Mouse (Mus musculus) midbrain, postnatal 0 days (tissue): ENCODE measurements at regions not wholly inside any gene's neighbourhood (a gene's known extent, or its start where the extent isn't known, plus 50 kb on each side); places are given as distances from the start of the nearest gene placed in this dataset.
A peak's percentile ranks its signal among the peaks of the same experiment; 100 is the strongest.
"Not testable (repeated sequence)": the region's sequence is repeated elsewhere in the genome, so short reads cannot be mapped to it uniquely, and the experiment has no call there.

Experiments used
- ATAC-seq: fragments of 200-750 bp; cut with Nextera tagmentation; 2 replicates; pipeline ENCODE4 v1.8.0; 2017; ENCODE audit warnings: moderate number of reproducible peaks, mild to moderate bottlenecking, moderate TSS enrichment, moderate library complexity; ENCODE audit not compliant: low FRiP score
- DNase-seq: peaks from one replicate; pipeline ENCODE4 v3.0.0-alpha.2; 2015; ENCODE audit warnings: low spot score
- H3K27ac ChIP-seq: fragments of 300-500 bp; sonication (generic); 2 replicates; pipeline ENCODE4 v1.5.1; 2014; ENCODE audit warnings: low read depth, mild to moderate bottlenecking, low read length, mixed read lengths
- H3K27me3 ChIP-seq: fragments of 300-500 bp; sonication (generic); 2 replicates; pipeline ENCODE4 v1.6.1; 2014; ENCODE audit warnings: low read length, control low read depth, mixed read lengths; ENCODE audit not compliant: insufficient read depth
- H3K36me3 ChIP-seq: fragments of 300-500 bp; sonication (generic); 2 replicates; pipeline ENCODE4 v1.6.1; 2014; ENCODE audit warnings: low read length, control low read depth, mixed read lengths; ENCODE audit not compliant: insufficient read depth
- H3K4me1 ChIP-seq: fragments of 300-500 bp; sonication (generic); 2 replicates; pipeline ENCODE4 v1.6.1; 2014; ENCODE audit warnings: mild to moderate bottlenecking, control low read depth, antibody characterized with exemption, low read length, mixed read lengths; ENCODE audit not compliant: insufficient read depth
- H3K4me2 ChIP-seq: fragments of 300-500 bp; sonication (generic); 2 replicates; pipeline ENCODE4 v1.6.1; 2014; ENCODE audit warnings: low read depth, mild to moderate bottlenecking, low read length, mixed read lengths; ENCODE audit not compliant: poor library complexity, severe bottlenecking
- H3K4me3 ChIP-seq: fragments of 300-500 bp; sonication (generic); 2 replicates; pipeline ENCODE4 v1.5.1; 2014; ENCODE audit warnings: low read depth, mild to moderate bottlenecking, low read length, moderate library complexity
- H3K9ac ChIP-seq: fragments of 300-500 bp; sonication (generic); replicated peaks from 2 replicates; pipeline ENCODE4 v1.6.1; 2014; ENCODE audit warnings: mild to moderate bottlenecking, low read length, moderate library complexity, mixed read lengths; ENCODE audit not compliant: poor library complexity, severe bottlenecking
- H3K9me3 ChIP-seq: fragments of 300-500 bp; sonication (generic); 2 replicates; pipeline ENCODE4 v1.6.1; 2016; ENCODE audit warnings: low read length, control low read depth
- whole genome bisulfite sequencing: fragments of 180-500 bp; shearing (Covaris S2); extraction: QIAGEN DNeasy Blood & Tissue Kit; methylation state at CpG from one replicate; pipeline ENCODE4 v1.1.7; 2014; 5-methylcytosine and 5-hydroxymethylcytosine counted together

DNA sequence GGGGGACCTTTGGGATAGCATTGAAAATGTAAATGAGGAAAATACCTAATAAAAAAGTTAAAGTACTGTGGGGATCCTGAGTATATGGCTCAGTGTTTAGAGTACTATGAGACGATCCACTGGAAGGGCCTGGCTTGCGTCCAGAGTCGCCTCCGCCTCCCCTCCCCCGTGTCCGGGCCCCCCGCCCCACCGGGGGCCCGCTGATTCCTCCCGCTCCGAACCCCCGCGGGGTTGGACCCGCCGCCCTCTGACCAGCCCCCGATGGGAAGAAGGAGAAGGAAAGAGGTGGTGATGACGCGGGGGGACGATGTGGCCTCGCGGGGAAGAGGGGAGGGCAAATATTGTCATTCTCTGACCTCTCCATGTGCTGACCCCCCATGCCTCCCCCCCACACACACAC is 500.8 kb upstream of the Gm12887 start:
- H3K9ac ChIP-seq, H3K27ac ChIP-seq, H3K4me3 ChIP-seq, H3K4me2 ChIP-seq, H3K4me1 ChIP-seq, H3K9me3 ChIP-seq, H3K36me3 ChIP-seq, H3K27me3 ChIP-seq, DNase-seq: not testable (repeated sequence)
- no CpG with 5 or more reads among the region's 21 CpGs for WGBS
- ATAC-seq: peak; percentile 60; the same call in 1 of the 2 replicates
